Mouse (Mus musculus): ENCODE data around the gene Ppa1. TPM values are rescaled to one million over a fixed set of nuclear protein-coding genes. Genes with fewer than 3 reads are reported as not detected.
A peak's percentile ranks its signal among the peaks of the same experiment; 100 is the strongest.

The Ppa1 gene
- polyA plus RNA-seq, 1 experiment from 2014 or later = 265 TPM

DNA sequence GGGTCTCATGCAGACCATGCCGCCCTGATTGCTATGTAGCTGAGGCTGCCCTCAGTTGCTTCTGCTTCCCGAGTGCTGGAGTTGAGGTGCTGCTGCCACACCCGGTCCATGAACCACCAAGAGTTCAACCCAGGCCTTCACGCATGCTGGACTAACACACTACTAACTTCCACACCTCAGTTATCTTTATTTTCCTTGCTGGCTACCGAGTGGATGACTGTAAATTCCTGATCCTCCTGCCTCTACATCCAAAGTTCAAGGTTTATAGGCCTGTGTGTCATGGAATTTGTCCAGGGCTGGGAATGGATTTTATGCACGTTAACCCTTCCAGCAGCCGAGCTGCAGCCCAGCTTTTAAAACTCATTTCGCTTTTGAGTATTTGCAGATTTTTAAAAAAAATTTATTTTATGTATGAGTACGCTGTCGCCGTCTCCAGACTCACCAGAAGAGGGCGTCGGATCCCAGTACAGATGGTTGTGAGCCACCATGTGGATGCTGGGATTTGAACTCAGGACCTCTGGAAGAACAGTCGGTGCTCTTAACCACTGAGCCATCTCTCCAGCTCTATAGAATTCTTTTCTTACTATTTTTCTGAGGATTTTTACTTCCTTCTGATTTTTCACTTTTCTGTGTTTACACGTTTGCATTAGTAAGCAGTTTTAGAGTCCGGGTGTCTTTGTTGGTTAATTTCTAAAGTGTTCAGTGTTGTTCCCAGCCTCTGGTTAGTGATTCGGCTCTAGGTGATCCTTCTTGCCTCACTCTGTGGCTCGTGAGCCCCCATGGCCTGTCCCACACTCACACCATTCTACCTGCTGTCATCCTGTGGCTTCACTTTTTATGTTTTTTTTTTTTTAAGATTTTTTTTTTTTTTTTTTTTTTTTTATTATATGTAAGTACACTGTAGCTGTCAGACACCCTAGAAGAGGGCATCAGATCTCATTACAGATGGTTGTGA is 8.9 kb downstream of the Ppa1 start:
- Histone ChIP-seq H3K9me3 (replicated peaks; ENCODE audit: control insufficient read depth, low read length) (no peaks in the 10 kb centered on the region), H3K4me3 (ENCODE audit: low read depth, low read length) (no peak overlapping the region), H3K36me3 (ENCODE audit: control insufficient read depth, insufficient read depth, low read length) (peaks cover 46% of the 10 kb centered on the region), H3K27ac (ENCODE audit: low read depth, low read length) (no peak overlapping the region), H3K27me3 (replicated peaks; ENCODE audit: control insufficient read depth, insufficient read depth, low read length) (no peaks in the 10 kb centered on the region), H3K4me2 (ENCODE audit: low read length) (no peak overlapping the region), H3K9ac (ENCODE audit: low read length) (no peak overlapping the region), H3K4me1 (ENCODE audit: control insufficient read depth, insufficient read depth, low read length) (0 out of 2 replicates have a peak, but pooled peaks cover 4% of the 10 kb centered on the region)
- ATAC-seq (no peak), DNase-seq (ENCODE audit: low spot score) (no peak)
- WGBS = 91% methylated on average over 18 of the region's 18 CpGs

DNA sequence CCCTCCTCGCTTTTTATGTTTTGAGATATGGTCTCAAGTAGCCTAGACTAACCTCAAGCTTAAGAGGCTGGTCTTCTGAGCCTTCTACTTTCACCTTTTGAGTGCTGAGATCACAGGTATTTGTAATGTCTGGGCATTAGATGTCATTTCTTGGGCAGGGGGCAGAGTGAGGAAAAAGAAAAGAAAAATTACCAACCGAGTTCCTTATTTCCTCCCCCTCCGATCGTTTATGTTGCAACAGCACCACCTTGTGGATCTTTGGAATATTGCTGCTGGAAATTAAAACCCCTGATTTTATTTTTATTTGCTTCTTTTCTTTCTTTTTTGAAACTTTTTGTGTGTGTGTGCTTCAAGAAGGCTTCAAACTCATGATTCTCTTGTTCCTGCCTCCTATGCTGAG is 9.6 kb downstream of the Ppa1 start:
- Histone ChIP-seq H3K27ac (ENCODE audit: low read depth, low read length) (no peak overlapping the region), H3K4me3 (ENCODE audit: low read depth, low read length) (no peak overlapping the region), H3K36me3 (ENCODE audit: control insufficient read depth, insufficient read depth, low read length) (peaks cover 39% of the 10 kb centered on the region), H3K4me2 (ENCODE audit: low read length) (no peak overlapping the region), H3K9ac (ENCODE audit: low read length) (no peak overlapping the region), H3K27me3 (replicated peaks; ENCODE audit: control insufficient read depth, insufficient read depth, low read length) (no peaks in the 10 kb centered on the region), H3K9me3 (replicated peaks; ENCODE audit: control insufficient read depth, low read length) (no peaks in the 10 kb centered on the region), H3K4me1 (ENCODE audit: control insufficient read depth, insufficient read depth, low read length) (0 out of 2 replicates have a peak, but pooled peaks cover 6% of the 10 kb centered on the region)
- WGBS = 27% methylated on average over 4 of the region's 4 CpGs
- DNase-seq (ENCODE audit: low spot score) (peak; percentile 73), ATAC-seq (no peak)

DNA sequence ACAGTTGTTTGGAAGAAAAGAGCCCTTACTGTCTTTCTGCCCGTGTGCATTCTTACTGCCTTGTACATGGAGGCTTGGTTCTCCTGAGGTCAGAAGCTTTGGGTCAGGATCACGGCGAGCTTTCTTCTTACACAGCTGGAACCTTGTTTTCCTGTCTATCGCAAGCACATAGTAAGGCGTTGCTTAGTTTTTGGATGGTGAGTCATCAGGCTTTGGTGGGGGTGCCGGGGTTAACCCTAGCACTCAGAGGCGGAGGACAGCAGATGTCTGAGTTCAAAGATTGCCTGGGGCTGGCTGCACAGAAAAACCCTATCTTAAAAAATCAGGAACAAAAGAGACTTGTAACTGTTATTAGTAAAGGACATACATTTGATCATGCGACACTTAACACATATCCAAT is 13.5 kb downstream of the Ppa1 start:
- DNase-seq (ENCODE audit: low spot score) (no peak), ATAC-seq (no peak)
- H3K4me1 ChIP-seq (ENCODE audit: control insufficient read depth, insufficient read depth, low read length) = 0 out of 2 replicates have a peak, but pooled peaks cover 6% of the 10 kb centered on the region
- H3K9ac ChIP-seq (ENCODE audit: low read length) = no peak overlapping the region
- H3K9me3 ChIP-seq (replicated peaks; ENCODE audit: control insufficient read depth, low read length) = no peaks in the 10 kb centered on the region
- H3K27me3 ChIP-seq (replicated peaks; ENCODE audit: control insufficient read depth, insufficient read depth, low read length) = no peaks in the 10 kb centered on the region
- no peak overlapping the region for H3K4me2 ChIP-seq (ENCODE audit: low read length)
- H3K36me3 ChIP-seq (ENCODE audit: control insufficient read depth, insufficient read depth, low read length) = peaks cover 59% of the 10 kb centered on the region
- H3K4me3 ChIP-seq (ENCODE audit: low read depth, low read length) = no peak overlapping the region
- peak overlapping the region; percentile 55 for H3K27ac ChIP-seq (ENCODE audit: low read depth, low read length)
- WGBS = 73% methylated on average over 8 of the region's 8 CpGs

DNA sequence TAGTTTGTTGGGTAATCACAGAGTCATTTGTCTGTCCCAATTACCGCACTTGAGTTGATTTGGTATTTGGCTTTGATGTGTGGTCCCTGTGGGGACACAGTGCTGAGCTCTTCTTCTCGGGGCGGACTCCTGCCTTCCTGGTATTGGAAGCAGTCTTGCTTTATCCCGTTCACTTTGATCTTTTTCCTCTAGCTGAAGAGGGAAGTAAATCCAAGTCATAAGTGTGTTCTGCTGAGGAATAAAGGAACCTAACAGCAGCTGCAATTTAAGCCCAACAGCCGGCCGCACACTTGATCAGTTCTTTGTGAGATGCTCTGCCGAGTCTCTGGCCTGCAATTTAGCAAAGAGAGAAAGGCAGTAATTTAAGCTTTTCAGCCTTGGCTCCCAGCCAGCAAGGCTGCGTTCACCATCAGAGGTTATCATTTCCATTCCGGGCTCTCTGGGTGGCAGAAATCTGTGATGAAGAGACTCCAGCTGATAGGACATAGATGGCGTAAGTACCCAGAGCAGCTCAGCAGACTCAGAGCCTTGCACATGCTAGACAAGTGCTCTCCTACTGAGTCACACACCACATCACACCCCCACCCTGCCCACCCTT is 14.1 kb downstream of the Ppa1 start:
- Histone ChIP-seq H3K9ac (ENCODE audit: low read length) (0 out of 2 replicates have a peak overlapping the region, but pooled peaks have one; percentile 5), H3K4me1 (ENCODE audit: control insufficient read depth, insufficient read depth, low read length) (0 out of 2 replicates have a peak, but pooled peaks cover 6% of the 10 kb centered on the region), H3K4me3 (ENCODE audit: low read depth, low read length) (no peak overlapping the region), H3K27ac (ENCODE audit: low read depth, low read length) (peak overlapping the region; percentile 55), H3K9me3 (replicated peaks; ENCODE audit: control insufficient read depth, low read length) (no peaks in the 10 kb centered on the region), H3K4me2 (ENCODE audit: low read length) (no peak overlapping the region), H3K27me3 (replicated peaks; ENCODE audit: control insufficient read depth, insufficient read depth, low read length) (no peaks in the 10 kb centered on the region), H3K36me3 (ENCODE audit: control insufficient read depth, insufficient read depth, low read length) (peaks cover 61% of the 10 kb centered on the region)
- peak; percentile 90 for DNase-seq (ENCODE audit: low spot score)
- ATAC-seq = peak; percentile 90
- 33% methylated on average over 10 of the region's 10 CpGs for WGBS

DNA sequence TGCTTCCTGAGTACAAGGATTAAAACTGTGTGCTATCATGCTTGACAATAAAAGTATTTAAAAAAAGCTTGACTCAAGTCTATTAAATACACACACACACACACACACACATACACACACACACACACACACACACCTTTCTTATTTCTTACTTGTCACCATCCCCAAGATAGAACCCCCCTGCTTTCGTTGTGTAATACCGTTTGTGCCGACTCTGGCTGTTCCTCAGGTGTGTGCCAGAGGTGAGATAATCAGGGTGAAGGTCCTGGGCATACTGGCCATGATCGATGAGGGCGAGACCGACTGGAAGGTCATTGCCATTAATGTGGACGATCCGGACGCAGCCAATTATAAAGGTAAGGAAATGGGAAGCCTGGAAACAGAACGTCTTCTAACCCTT is 16.8 kb downstream of the Ppa1 start:
- Histone ChIP-seq H3K9ac (ENCODE audit: low read length) (no peak overlapping the region), H3K4me2 (ENCODE audit: low read length) (no peak overlapping the region), H3K4me1 (ENCODE audit: control insufficient read depth, insufficient read depth, low read length) (0 out of 2 replicates have a peak, but pooled peaks cover 6% of the 10 kb centered on the region), H3K27me3 (replicated peaks; ENCODE audit: control insufficient read depth, insufficient read depth, low read length) (no peaks in the 10 kb centered on the region), H3K27ac (ENCODE audit: low read depth, low read length) (no peak overlapping the region), H3K4me3 (ENCODE audit: low read depth, low read length) (no peak overlapping the region), H3K9me3 (replicated peaks; ENCODE audit: control insufficient read depth, low read length) (no peaks in the 10 kb centered on the region), H3K36me3 (ENCODE audit: control insufficient read depth, insufficient read depth, low read length) (peaks cover 72% of the 10 kb centered on the region)
- WGBS = 93% methylated on average over 10 of the region's 10 CpGs
- DNase-seq (ENCODE audit: low spot score) (no peak), ATAC-seq (no peak)

DNA sequence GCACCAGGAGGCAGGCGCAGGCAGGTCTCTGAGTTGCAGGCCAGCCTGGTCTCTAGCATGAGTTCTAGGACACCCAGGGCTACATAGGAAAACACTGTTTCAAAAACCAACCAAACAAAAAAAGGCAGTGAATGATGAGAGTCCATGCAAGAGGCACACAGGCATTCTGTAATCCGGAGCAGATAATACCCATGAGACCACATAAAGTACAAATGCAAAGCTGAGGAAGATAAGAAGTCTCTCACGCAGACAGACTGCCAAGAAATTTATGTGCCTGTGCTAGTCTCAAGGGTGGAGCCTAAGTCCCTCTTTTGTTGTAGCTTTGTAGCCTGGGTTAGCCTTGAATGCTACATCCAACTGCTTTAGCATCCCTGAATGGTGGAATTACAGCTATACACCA is 17.3 kb downstream of the Ppa1 start:
- Histone ChIP-seq H3K4me1 (ENCODE audit: control insufficient read depth, insufficient read depth, low read length) (0 out of 2 replicates have a peak, but pooled peaks cover 6% of the 10 kb centered on the region), H3K36me3 (ENCODE audit: control insufficient read depth, insufficient read depth, low read length) (peaks cover 71% of the 10 kb centered on the region), H3K4me3 (ENCODE audit: low read depth, low read length) (no peak overlapping the region), H3K4me2 (ENCODE audit: low read length) (no peak overlapping the region), H3K27me3 (replicated peaks; ENCODE audit: control insufficient read depth, insufficient read depth, low read length) (no peaks in the 10 kb centered on the region), H3K9me3 (replicated peaks; ENCODE audit: control insufficient read depth, low read length) (no peaks in the 10 kb centered on the region), H3K27ac (ENCODE audit: low read depth, low read length) (no peak overlapping the region), H3K9ac (ENCODE audit: low read length) (no peak overlapping the region)
- no peak for DNase-seq (ENCODE audit: low spot score)
- no peak for ATAC-seq
- WGBS = 96% methylated on average over 3 of the region's 3 CpGs

DNA sequence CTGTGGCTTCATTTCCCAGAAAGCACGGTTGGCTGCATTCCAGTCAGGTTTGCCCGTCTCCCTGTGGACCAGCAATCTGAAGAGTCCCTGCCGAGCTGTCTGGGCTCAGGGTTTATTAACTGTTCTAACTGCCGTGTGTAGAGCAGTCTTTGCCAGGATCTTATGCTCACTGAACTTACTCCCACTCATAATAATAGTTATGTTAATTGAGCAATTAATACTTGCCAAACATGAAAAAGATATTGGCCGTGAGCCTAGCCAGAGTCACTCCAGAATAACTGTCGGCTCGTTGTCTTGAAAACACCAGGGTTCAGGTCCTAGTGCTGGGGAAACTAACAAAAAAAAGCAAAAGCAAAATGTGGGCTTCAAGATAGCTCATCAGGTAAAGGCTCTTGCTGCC is 20.9 kb downstream of the Ppa1 start:
- H3K9ac ChIP-seq (ENCODE audit: low read length) = no peak overlapping the region
- peak; percentile 56 for DNase-seq (ENCODE audit: low spot score)
- H3K4me3 ChIP-seq (ENCODE audit: low read depth, low read length) = no peak overlapping the region
- no peak overlapping the region for H3K27ac ChIP-seq (ENCODE audit: low read depth, low read length)
- 36% methylated on average over 7 of the region's 7 CpGs for WGBS
- peaks cover 86% of the 10 kb centered on the region for H3K36me3 ChIP-seq (ENCODE audit: control insufficient read depth, insufficient read depth, low read length)
- no peaks in the 10 kb centered on the region for H3K27me3 ChIP-seq (replicated peaks; ENCODE audit: control insufficient read depth, insufficient read depth, low read length)
- ATAC-seq = peak; percentile 42; the same call in 1 of the 2 replicates
- H3K4me2 ChIP-seq (ENCODE audit: low read length) = no peak overlapping the region
- H3K4me1 ChIP-seq (ENCODE audit: control insufficient read depth, insufficient read depth, low read length) = no peaks in the 10 kb centered on the region
- no peaks in the 10 kb centered on the region for H3K9me3 ChIP-seq (replicated peaks; ENCODE audit: control insufficient read depth, low read length)

DNA sequence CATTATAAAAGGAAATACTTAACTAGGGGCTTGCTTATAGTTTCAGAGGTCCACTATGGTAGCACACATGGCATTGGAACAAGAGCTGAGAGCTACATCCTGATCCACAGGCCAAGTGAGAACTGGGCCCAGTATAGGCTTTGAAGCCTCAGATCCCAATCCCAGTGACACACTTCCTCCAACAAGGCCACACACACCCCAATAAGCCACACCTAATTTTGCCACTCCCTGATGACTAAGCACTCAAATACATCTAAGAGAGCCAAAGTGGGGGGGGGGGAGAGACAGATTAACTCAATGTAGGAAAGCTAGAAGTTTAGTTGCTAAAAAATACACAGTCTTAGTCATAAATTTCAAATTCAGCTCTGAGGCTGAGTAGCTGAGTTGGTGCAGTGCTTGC is 21.5 kb downstream of the Ppa1 start:
- H3K36me3 ChIP-seq (ENCODE audit: control insufficient read depth, insufficient read depth, low read length) = peaks cover 86% of the 10 kb centered on the region
- no peaks in the 10 kb centered on the region for H3K4me1 ChIP-seq (ENCODE audit: control insufficient read depth, insufficient read depth, low read length)
- H3K27ac ChIP-seq (ENCODE audit: low read depth, low read length) = no peak overlapping the region
- no peak overlapping the region for H3K4me2 ChIP-seq (ENCODE audit: low read length)
- no peaks in the 10 kb centered on the region for H3K27me3 ChIP-seq (replicated peaks; ENCODE audit: control insufficient read depth, insufficient read depth, low read length)
- no peaks in the 10 kb centered on the region for H3K9me3 ChIP-seq (replicated peaks; ENCODE audit: control insufficient read depth, low read length)
- H3K4me3 ChIP-seq (ENCODE audit: low read depth, low read length) = no peak overlapping the region
- ATAC-seq (no peak), DNase-seq (ENCODE audit: low spot score) (no peak)
- no peak overlapping the region for H3K9ac ChIP-seq (ENCODE audit: low read length)

DNA sequence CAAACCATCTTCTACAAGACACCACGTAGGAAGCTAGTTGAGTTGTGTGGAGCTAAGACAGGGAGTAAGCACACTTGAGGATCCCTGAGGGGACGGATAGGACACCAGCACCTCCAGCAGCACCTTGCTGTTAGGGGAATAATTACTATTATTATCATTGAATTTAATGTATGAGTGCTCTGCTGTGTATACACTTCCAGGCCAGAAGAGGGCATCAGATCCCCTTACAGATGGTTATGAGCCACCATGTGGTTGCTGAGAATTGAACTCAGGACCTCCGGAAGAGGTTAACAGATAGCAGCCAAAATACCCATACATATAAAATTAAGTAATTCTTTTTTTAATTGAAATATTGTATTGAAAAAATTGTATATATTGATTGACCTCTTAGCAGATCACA is 22.4 kb downstream of the Ppa1 start:
- Histone ChIP-seq H3K4me3 (ENCODE audit: low read depth, low read length) (no peak overlapping the region), H3K27me3 (replicated peaks; ENCODE audit: control insufficient read depth, insufficient read depth, low read length) (no peaks in the 10 kb centered on the region), H3K9me3 (replicated peaks; ENCODE audit: control insufficient read depth, low read length) (no peaks in the 10 kb centered on the region), H3K4me2 (ENCODE audit: low read length) (no peak overlapping the region), H3K9ac (ENCODE audit: low read length) (no peak overlapping the region), H3K27ac (ENCODE audit: low read depth, low read length) (no peak overlapping the region), H3K4me1 (ENCODE audit: control insufficient read depth, insufficient read depth, low read length) (no peaks in the 10 kb centered on the region), H3K36me3 (ENCODE audit: control insufficient read depth, insufficient read depth, low read length) (peaks cover 83% of the 10 kb centered on the region)
- ATAC-seq (no peak), DNase-seq (ENCODE audit: low spot score) (no peak)
- WGBS = 94% methylated on average over 3 of the region's 3 CpGs

Data from forebrain, embryonic 14.5 days (tissue).